Mouse (Mus musculus) macrophage (primary cell): Measurements from ENCODE around the gene Bpifb2. TPM values are rescaled to one million over a fixed set of nuclear protein-coding genes. Genes with fewer than 3 reads are reported as not detected.

Source experiments
- polyA plus RNA-seq: library from polyadenylated mRNA; stranded (reverse); fragments of 250-400 nt; gene quantifications from 3 replicates; pipeline ENCODE4 v1.2.4, GENCODE M21; 2018; ENCODE audit warnings: inconsistent platforms

Bpifb2 gene
- polyA plus RNA-seq, 1 experiment from 2014 or later, result not detected

Other genes with a start within 250 kb of the Bpifb2 start
- 43.4 to 46.2 TPM (median 43.5 TPM) in 3 replicates for gene Commd7, start 242.3 kb upstream of the Bpifb2 start, polyA plus RNA-seq
- 0.36 to 0.75 TPM (median 0.59 TPM) in 3 replicates for gene Dnmt3b, start 225.6 kb upstream of the Bpifb2 start, polyA plus RNA-seq
- gene Dnmt3c, start 178.4 kb upstream of the Bpifb2 start, polyA plus RNA-seq, result 0.06 to 0.09 TPM in 2 of 3 replicates, not detected in the other
- gene Mapre1, start 133.8 kb upstream of the Bpifb2 start, polyA plus RNA-seq, result 75.5 to 129 TPM (median 95.7 TPM) in 3 replicates
- gene Efcab8, start 95.1 kb upstream of the Bpifb2 start, polyA plus RNA-seq, result 0.14 TPM in 1 of 3 replicates, not detected in the others
- gene Sun5, start 4.0 kb upstream of the Bpifb2 start, polyA plus RNA-seq, result not detected in 3 replicates
- not detected in 3 replicates for gene Bpifb6, start 25.3 kb downstream of the Bpifb2 start, polyA plus RNA-seq
- not detected in 3 replicates for gene Bpifb3, start 43.2 kb downstream of the Bpifb2 start, polyA plus RNA-seq
- not detected in 3 replicates for gene Bpifb4, start 63.2 kb downstream of the Bpifb2 start, polyA plus RNA-seq
- not detected in 3 replicates for gene Bpifa6, start 99.9 kb downstream of the Bpifb2 start, polyA plus RNA-seq
- not detected in 3 replicates for gene Bpifa2, start 133.2 kb downstream of the Bpifb2 start, polyA plus RNA-seq